Mouse (Mus musculus) bone marrow macrophage, adult 2 months (primary cell): ENCODE measurements around the gene Pdc.

Source experiments
- CTCF ChIP-seq: IDR thresholded peaks from 2 replicates; pipeline ENCODE4 v1.5.1; 2012; ENCODE audit warnings: low read depth, mild to moderate bottlenecking, low read length, moderate library complexity
- POLR2A ChIP-seq: IDR thresholded peaks from 2 replicates; pipeline ENCODE4 v1.6.1; 2012; ENCODE audit warnings: mild to moderate bottlenecking, low read depth, low read length, borderline replicate concordance

- TF ChIP-seq POLR2A (no peak), CTCF (no peak)
These were observed at the start of gene Pdc for GRCm38 (mm10) chr1:150319205-150319604.
